Mouse (Mus musculus): Measurements from ENCODE around the gene Srek1ip1.

- TF ChIP-seq CTCF (IDR thresholded peaks at IDR 0.05; ENCODE audit: low read depth), result no peak
- no peak for TF ChIP-seq EP300 (IDR thresholded peaks at IDR 0.05; ENCODE audit: low read depth)
Observed at GRCm38 (mm10) chr13:104821192-104821591, 28.9 kb downstream of the Srek1ip1 start.

Measured in liver, embryonic 14.5 days (tissue).